Mouse (Mus musculus) hindlimb bud, embryonic 11.5 days (tissue): ENCODE results near the gene Safb.
"Not testable (repeated sequence)": the region's sequence is repeated elsewhere in the genome, so short reads cannot be mapped to it uniquely, and the experiment has no call there.

Experiments used
- DNase-seq: peaks from one replicate; pipeline ENCODE4 v3.0.0-alpha.2; 2012; ENCODE audit warnings: low read depth, low spot score; ENCODE audit errors: extremely low spot score

The Safb gene

GRCm38 (mm10) chr17:56609452-56610171 lies 25.0 kb downstream of the Safb start, which contains the start of gene 2410015M20Rik:
Gene 2410015M20Rik (minus strand): TSS chr17:56609771.
- DNase-seq, result peak; percentile 94

- no peak for DNase-seq
Observed at GRCm38 (mm10) chr17:56611323-56611722, 26.7 kb downstream of the Safb start.

- DNase-seq, result no peak
Observed at GRCm38 (mm10) chr17:56611861-56612564, 27.4 kb downstream of the Safb start.

GRCm38 (mm10) chr17:56612565-56612939 lies 27.9 kb downstream of the Safb start:
- DNase-seq, result not testable (repeated sequence)

GRCm38 (mm10) chr17:56613236-56613844 lies 28.7 kb downstream of the Safb start, which contains the start of gene Rpl36:
Gene Rpl36 (plus strand): TSS chr17:56613416.
- peak; percentile 57 for DNase-seq

GRCm38 (mm10) chr17:56613893-56614292 lies 29.3 kb downstream of the Safb start:
- not testable (repeated sequence) for DNase-seq

- no peak for DNase-seq
Observed at GRCm38 (mm10) chr17:56614391-56615135, 29.9 kb downstream of the Safb start.

GRCm38 (mm10) chr17:56615136-56615784 lies 30.6 kb downstream of the Safb start:
- no peak for DNase-seq

- no peak for DNase-seq
Observed at GRCm38 (mm10) chr17:56615792-56616191, 31.2 kb downstream of the Safb start.

GRCm38 (mm10) chr17:56616725-56617124 lies 32.1 kb downstream of the Safb start:
- DNase-seq, result no peak

- no peak for DNase-seq
Observed at GRCm38 (mm10) chr17:56617628-56618027, 33.0 kb downstream of the Safb start.

GRCm38 (mm10) chr17:56625495-56625894 lies 40.9 kb downstream of the Safb start:
- DNase-seq, result no peak

GRCm38 (mm10) chr17:56626260-56626659 lies 41.6 kb downstream of the Safb start:
- DNase-seq, result no peak

GRCm38 (mm10) chr17:56626754-56627470 lies 42.3 kb downstream of the Safb start, which contains the start of gene Lonp1:
Gene Lonp1 (minus strand): TSS chr17:56626887.
- DNase-seq, result peak; percentile 98

GRCm38 (mm10) chr17:56627530-56628277 lies 43.1 kb downstream of the Safb start, which contains the start of gene Catsperd:
Gene Catsperd (plus strand): TSS chr17:56628143.
- DNase-seq, result no peak

GRCm38 (mm10) chr17:56629800-56630781 lies 45.5 kb downstream of the Safb start:
- not testable (repeated sequence) for DNase-seq

GRCm38 (mm10) chr17:56631807-56632206 lies 47.2 kb downstream of the Safb start:
- no peak for DNase-seq

GRCm38 (mm10) chr17:56634023-56634422 lies 49.4 kb downstream of the Safb start:
- DNase-seq, result no peak
